Mouse (Mus musculus) heart, embryonic 15.5 days (tissue): ENCODE results near the gene Htr5a. TPM values are rescaled to one million over a fixed set of nuclear protein-coding genes. Genes with fewer than 3 reads are reported as not detected.

Source experiments
- ATAC-seq: fragments of 200-750 bp; cut with Nextera tagmentation; replicated peaks from 2 replicates; pipeline ENCODE4 v1.8.0; 2017; ENCODE audit warnings: low read depth, moderate TSS enrichment; ENCODE audit not compliant: insufficient number of reproducible peaks, insufficient read depth, low FRiP score
- H3K27ac ChIP-seq: fragments of 300-500 bp; sonication (generic); 2 replicates; pipeline ENCODE4 v1.5.1; 2015; ENCODE audit warnings: mild to moderate bottlenecking, inconsistent platforms
- H3K27me3 ChIP-seq: fragments of 300-500 bp; sonication (generic); 2 replicates; pipeline ENCODE4 v1.6.1; 2015; ENCODE audit warnings: inconsistent platforms
- H3K36me3 ChIP-seq: fragments of 300-500 bp; sonication (generic); 2 replicates; pipeline ENCODE4 v1.6.1; 2015; ENCODE audit warnings: mild to moderate bottlenecking, inconsistent platforms
- H3K4me1 ChIP-seq: fragments of 300-500 bp; sonication (generic); replicated peaks from 2 replicates; pipeline ENCODE4 v1.6.1; 2015; ENCODE audit warnings: inconsistent platforms
- H3K4me2 ChIP-seq: fragments of 300-500 bp; sonication (generic); 2 replicates; pipeline ENCODE4 v1.6.1; 2015; ENCODE audit warnings: inconsistent platforms, mild to moderate bottlenecking, moderate library complexity
- H3K4me3 ChIP-seq: fragments of 300-500 bp; sonication (generic); 2 replicates; pipeline ENCODE4 v1.5.1; 2015; ENCODE audit warnings: mild to moderate bottlenecking, inconsistent platforms
- H3K9ac ChIP-seq: fragments of 300-500 bp; sonication (generic); 2 replicates; pipeline ENCODE4 v1.6.1; 2015; ENCODE audit warnings: mild to moderate bottlenecking, inconsistent platforms
- H3K9me3 ChIP-seq: fragments of 300-500 bp; sonication (generic); replicated peaks from 2 replicates; pipeline ENCODE4 v1.6.1; 2016; ENCODE audit warnings: inconsistent platforms
- WGBS: fragments of 180-500 bp; shearing (Covaris S2); methylation state at CpG from one replicate; pipeline ENCODE4 v1.1.7; 2015; ENCODE audit warnings: mixed read lengths; 5-methylcytosine and 5-hydroxymethylcytosine counted together
- polyA plus RNA-seq: library from polyadenylated mRNA; unstranded; fragments of >200 nt; fragmentation: Nextera tagmentation; extraction: Ambion mirVana; gene quantifications from 2 replicates; pipeline ENCODE4 v1.2.1, GENCODE M21; 2015

Gene Htr5a
- polyA plus RNA-seq, 1 experiment from 2014 or later = not detected

DNA sequence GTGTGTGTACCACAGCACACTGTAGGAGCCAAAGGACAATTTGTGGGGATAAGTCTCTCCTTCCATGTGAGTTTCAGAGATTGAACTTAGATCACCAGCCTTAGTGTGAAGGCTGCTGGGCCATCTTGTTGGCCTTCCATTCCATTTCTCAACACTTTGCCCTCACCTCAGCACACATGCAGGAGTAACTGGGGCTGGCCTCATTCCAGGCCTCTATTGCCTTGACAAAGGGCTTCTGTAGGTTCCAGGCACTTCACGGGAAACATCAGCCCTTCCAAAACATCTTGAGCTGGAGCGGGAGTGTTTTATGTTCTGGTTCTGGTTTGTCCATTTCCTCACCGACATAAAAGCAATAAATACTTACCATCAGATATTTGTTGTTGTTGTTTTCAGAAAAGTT, 54.0 kb downstream of the Htr5a start:
- no peak for ATAC-seq
- no peak overlapping the region for H3K27ac ChIP-seq
- no peak overlapping the region for H3K4me3 ChIP-seq
- no peaks in the 10 kb centered on the region for H3K36me3 ChIP-seq
- no peaks in the 10 kb centered on the region for H3K4me1 ChIP-seq
- no peak overlapping the region for H3K9ac ChIP-seq
- no peak overlapping the region for H3K4me2 ChIP-seq
- H3K9me3 ChIP-seq = no peaks in the 10 kb centered on the region
- 71% methylated on average over 3 of the region's 3 CpGs for WGBS
- H3K27me3 ChIP-seq = no peaks in the 10 kb centered on the region

DNA sequence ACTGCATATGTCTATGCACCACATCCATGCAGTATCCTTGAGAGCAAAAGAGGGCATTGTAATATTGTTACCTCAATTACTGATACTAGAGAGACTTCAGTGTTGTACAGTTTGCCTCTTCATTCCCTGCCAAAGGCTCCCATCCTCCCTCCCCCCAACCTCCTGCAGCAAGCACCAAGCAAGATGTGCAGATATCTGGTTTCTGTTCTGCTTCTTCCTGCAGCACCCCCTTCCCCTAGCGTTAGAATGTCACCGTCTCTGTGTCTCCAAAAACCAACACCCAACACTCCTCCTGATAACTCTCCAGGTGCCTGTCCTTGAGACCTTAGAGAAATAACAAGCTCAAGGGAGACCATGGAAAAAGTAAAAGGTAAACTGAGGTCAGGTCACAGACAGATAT, 57.8 kb downstream of the Htr5a start:
- WGBS = 59% methylated on average over 2 of the region's 2 CpGs
- H3K4me2 ChIP-seq = no peak overlapping the region

DNA sequence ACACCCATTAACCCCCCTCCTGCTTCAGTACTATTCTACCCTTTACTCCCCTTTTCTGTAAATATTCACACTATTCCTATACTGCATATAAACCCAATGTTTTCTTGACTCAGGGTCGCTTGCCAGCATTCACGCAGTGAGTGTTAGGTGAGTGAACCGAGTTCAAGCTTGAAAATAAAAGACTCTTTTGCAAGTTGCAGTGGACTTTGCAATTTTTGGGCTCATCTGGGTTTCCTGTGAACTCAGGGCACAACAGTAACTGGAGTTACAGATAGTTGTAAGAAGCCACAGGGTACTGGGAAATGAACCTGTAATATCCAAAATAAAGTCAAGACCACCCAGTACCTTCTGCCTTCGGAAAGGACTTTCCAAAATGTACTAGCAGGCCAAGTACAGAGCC, 58.2 kb downstream of the Htr5a start:
- no peak overlapping the region for H3K27ac ChIP-seq
- WGBS = 75% methylated on average over 4 of the region's 4 CpGs
- no peaks in the 10 kb centered on the region for H3K4me1 ChIP-seq
- no peaks in the 10 kb centered on the region for H3K36me3 ChIP-seq
- H3K27me3 ChIP-seq = no peaks in the 10 kb centered on the region
- H3K9me3 ChIP-seq = no peaks in the 10 kb centered on the region
- H3K4me3 ChIP-seq = no peak overlapping the region
- H3K9ac ChIP-seq = no peak overlapping the region
- no peak overlapping the region for H3K4me2 ChIP-seq
- no peak for ATAC-seq

More for the DNA sequence above, 57.8 kb downstream of the Htr5a start:
- Histone ChIP-seq H3K36me3 (no peaks in the 10 kb centered on the region), H3K4me3 (no peak overlapping the region), H3K9me3 (no peaks in the 10 kb centered on the region), H3K4me1 (no peaks in the 10 kb centered on the region), H3K27ac (no peak overlapping the region), H3K27me3 (no peaks in the 10 kb centered on the region), H3K9ac (no peak overlapping the region)
- no peak for ATAC-seq

Other genes starting within 250 kb of the Htr5a start
- gene Paxip1, start 50.5 kb upstream of the Htr5a start, polyA plus RNA-seq = 13.3 and 18.5 TPM in 2 replicates
- gene Insig1, start 229.2 kb downstream of the Htr5a start, polyA plus RNA-seq = 23.3 and 30.7 TPM in 2 replicates